Mouse (Mus musculus) forebrain, embryonic 10.5 days (tissue): ENCODE measurements around the gene Sh3bp4. TPM values are rescaled to one million over a fixed set of nuclear protein-coding genes. Genes with fewer than 3 reads are reported as not detected.

Experiments used
- DNase-seq: peaks from one replicate; pipeline ENCODE4 v3.0.0-alpha.2; 2017; ENCODE audit warnings: low spot score; ENCODE audit errors: extremely low spot score
- H3K27ac ChIP-seq: fragments of 300-500 bp; sonication (generic); 2 replicates; pipeline ENCODE4 v1.5.1; 2016; ENCODE audit warnings: mild to moderate bottlenecking
- H3K27me3 ChIP-seq: fragments of 300-500 bp; sonication (generic); 2 replicates; pipeline ENCODE4 v1.6.1; 2016; ENCODE audit warnings: mild to moderate bottlenecking; ENCODE audit not compliant: poor library complexity, severe bottlenecking
- H3K36me3 ChIP-seq: fragments of 300-500 bp; sonication (generic); replicated peaks from 2 replicates; pipeline ENCODE4 v1.6.1; 2016; ENCODE audit warnings: mild to moderate bottlenecking, moderate library complexity
- H3K4me1 ChIP-seq: fragments of 300-500 bp; sonication (generic); 2 replicates; pipeline ENCODE4 v1.6.1; 2016
- H3K4me3 ChIP-seq: fragments of 300-500 bp; sonication (generic); 2 replicates; pipeline ENCODE4 v1.5.1; 2016; ENCODE audit warnings: mild to moderate bottlenecking, moderate library complexity
- H3K9me3 ChIP-seq: fragments of 300-500 bp; sonication (generic); 2 replicates; pipeline ENCODE4 v1.6.1; 2016; ENCODE audit warnings: mild to moderate bottlenecking, moderate library complexity
- WGBS: fragments of 180-500 bp; shearing (Covaris S2); methylation state at CpG from one replicate; pipeline ENCODE4 v1.1.7; 2016; 5-methylcytosine and 5-hydroxymethylcytosine counted together
- polyA plus RNA-seq: library from polyadenylated mRNA; unstranded; fragments of >200 nt; fragmentation: Nextera tagmentation; extraction: Ambion mirVana; gene quantifications from 2 replicates; pipeline ENCODE4 v1.2.1, GENCODE M21; 2016

Sh3bp4 gene
- polyA plus RNA-seq, 1 experiment from 2014 or later = 28.7 TPM

DNA sequence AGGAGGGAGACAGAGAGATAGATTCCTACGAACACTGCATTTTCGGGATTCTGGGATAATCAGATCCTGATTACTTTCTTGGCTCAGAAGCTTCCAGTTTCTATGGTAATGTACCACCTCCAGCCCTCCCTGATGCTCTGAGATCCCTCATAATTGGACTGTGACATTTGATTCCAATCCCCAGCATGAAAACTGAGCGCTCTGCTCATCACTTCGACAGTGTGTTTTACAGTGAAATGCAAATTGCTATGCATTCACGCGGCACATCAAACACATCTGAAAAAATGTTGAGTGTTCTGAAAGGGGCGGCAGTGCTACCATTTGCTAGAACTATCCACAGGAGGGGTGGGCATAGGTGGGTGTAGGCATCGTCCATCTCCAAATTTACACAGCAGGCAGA, 24.8 kb upstream of the Sh3bp4 start:
- H3K36me3 ChIP-seq = no peaks in the 10 kb centered on the region
- 88% methylated on average over 8 of the region's 8 CpGs for WGBS
- no peak overlapping the region for H3K4me3 ChIP-seq
- H3K9me3 ChIP-seq = no peaks in the 10 kb centered on the region
- H3K4me1 ChIP-seq = peaks cover 6% of the 10 kb centered on the region; the same call in 1 of the 2 replicates
- H3K27me3 ChIP-seq = no peaks in the 10 kb centered on the region
- DNase-seq = no peak
- no peak overlapping the region for H3K27ac ChIP-seq

DNA sequence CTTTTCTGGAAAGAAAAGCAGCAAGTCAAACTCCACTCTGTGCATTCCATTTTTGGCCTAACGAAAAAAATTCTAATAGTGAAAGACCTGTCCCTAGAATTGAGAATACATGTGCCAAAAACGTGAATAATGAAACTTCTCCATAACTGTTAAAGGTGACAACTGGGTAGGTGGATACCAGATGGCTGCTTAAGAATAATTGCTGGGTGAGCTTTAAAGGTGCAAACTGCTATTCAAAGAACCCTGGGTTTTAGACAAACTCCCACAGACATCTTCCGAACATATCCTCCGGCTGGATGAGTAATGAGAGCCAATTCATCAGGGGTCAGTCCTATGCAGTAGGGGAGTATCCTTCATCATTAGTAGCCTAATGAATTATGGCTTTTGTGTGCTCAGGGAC, 20.7 kb upstream of the Sh3bp4 start:
- Histone ChIP-seq H3K27ac (no peak overlapping the region), H3K4me3 (no peak overlapping the region), H3K4me1 (peaks cover 6% of the 10 kb centered on the region; the same call in 1 of the 2 replicates), H3K9me3 (no peaks in the 10 kb centered on the region), H3K36me3 (no peaks in the 10 kb centered on the region), H3K27me3 (no peaks in the 10 kb centered on the region)
- no peak for DNase-seq
- WGBS = 94% methylated on average over 4 of the region's 4 CpGs

DNA sequence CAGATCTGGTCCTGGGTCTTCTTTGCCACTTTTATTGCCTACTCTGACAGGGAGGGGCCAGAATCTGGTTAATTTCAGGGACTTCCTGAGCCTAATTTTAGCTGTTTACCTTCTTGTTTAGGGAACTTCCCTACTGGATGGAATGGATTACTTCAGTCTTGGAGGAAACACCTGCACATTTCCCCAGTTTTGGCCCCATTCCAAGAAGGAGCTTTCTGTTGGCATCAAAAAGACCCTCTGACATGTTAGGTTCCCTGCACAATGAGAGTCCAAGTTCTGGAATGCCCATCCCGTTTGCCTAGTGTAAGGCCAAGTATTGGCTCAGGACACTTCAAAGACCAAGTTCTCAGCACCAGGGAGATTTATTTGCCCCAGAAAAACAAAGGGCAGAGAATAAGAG, 14.0 kb upstream of the Sh3bp4 start:
- Histone ChIP-seq H3K36me3 (no peaks in the 10 kb centered on the region), H3K4me1 (no peaks in the 10 kb centered on the region), H3K4me3 (no peak overlapping the region), H3K27me3 (no peaks in the 10 kb centered on the region), H3K27ac (no peak overlapping the region), H3K9me3 (peaks cover 6% of the 10 kb centered on the region; the same call in 1 of the 2 replicates)
- WGBS = 70% methylated on average over 1 of the region's 1 CpGs
- DNase-seq = no peak

DNA sequence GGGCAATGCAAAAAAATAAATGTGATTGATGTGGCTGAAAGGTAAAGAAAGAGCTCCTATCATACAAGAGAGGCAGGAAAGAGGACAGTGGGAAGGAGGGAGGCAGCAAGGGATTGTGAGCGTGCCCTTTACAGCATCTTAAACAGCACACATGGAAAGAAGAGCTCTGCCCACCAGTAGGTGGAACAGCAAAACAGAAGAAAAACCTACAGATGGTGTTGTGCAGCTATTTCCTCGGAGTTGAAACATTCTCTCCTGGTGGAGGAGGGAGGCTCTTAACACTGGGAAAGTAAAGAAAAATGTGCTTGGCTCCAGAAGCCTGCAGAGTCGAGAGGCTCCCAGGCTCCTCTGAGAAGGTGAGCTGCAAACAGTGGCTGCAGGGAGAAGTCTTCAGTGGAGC, 12.8 kb upstream of the Sh3bp4 start:
- no peak overlapping the region for H3K4me3 ChIP-seq
- H3K27me3 ChIP-seq = no peaks in the 10 kb centered on the region
- peaks cover 6% of the 10 kb centered on the region; the same call in 1 of the 2 replicates for H3K9me3 ChIP-seq
- H3K36me3 ChIP-seq = no peaks in the 10 kb centered on the region
- no peak for DNase-seq
- 84% methylated on average over 3 of the region's 3 CpGs for WGBS
- no peaks in the 10 kb centered on the region for H3K4me1 ChIP-seq
- no peak overlapping the region for H3K27ac ChIP-seq

DNA sequence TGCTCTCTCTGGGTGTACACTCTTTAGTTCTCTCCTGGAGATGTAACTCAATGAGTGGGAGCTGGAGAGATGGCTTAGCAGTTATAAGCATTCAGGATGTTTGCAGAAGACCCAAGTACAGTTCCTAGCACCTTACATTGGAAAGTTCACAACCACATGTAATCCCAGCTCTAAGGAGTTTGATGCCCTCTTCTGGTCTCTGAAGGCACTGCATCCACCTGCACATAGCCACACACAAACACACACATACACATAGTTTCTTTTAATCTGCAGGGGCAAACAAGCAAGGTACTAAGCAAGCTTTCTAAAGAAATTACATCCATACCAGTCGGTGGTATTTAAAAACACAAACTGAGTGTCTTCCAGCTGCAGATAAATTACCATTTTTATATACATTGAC, 12.2 kb upstream of the Sh3bp4 start:
- 97% methylated on average over 1 of the region's 1 CpGs for WGBS
- Histone ChIP-seq H3K4me3 (no peak overlapping the region), H3K9me3 (peaks cover 6% of the 10 kb centered on the region; the same call in 1 of the 2 replicates), H3K27me3 (no peaks in the 10 kb centered on the region), H3K27ac (no peak overlapping the region), H3K4me1 (no peaks in the 10 kb centered on the region), H3K36me3 (no peaks in the 10 kb centered on the region)
- DNase-seq = no peak

DNA sequence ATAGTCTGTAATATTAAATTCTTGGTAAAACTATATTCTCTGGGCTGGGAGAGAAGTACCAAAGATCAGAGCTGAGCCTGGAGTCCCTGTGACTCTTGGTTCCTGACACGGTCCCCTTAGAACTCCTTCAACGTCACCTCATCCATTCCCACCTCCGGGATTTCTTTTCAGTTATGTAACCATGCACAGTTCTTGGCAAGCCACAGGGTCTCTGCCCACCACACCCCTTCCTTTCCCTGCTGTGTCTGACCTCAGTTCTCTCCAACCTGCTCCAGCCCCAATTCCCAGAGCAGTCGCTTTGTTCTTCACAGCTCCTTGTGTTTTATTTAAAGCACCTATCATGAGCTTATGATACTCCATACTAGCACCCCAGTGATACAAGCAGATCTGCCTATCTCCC, 7.2 kb upstream of the Sh3bp4 start:
- H3K36me3 ChIP-seq = no peaks in the 10 kb centered on the region
- H3K27me3 ChIP-seq = no peaks in the 10 kb centered on the region
- no peak overlapping the region for H3K4me3 ChIP-seq
- H3K9me3 ChIP-seq = peaks cover 1% of the 10 kb centered on the region; the same call in 1 of the 2 replicates
- no peak for DNase-seq
- 89% methylated on average over 4 of the region's 4 CpGs for WGBS
- no peak overlapping the region for H3K27ac ChIP-seq
- H3K4me1 ChIP-seq = no peaks in the 10 kb centered on the region

- H3K9me3 ChIP-seq = no peaks in the 10 kb centered on the region
- H3K4me3 ChIP-seq = no peak overlapping the region
- H3K27me3 ChIP-seq = no peaks in the 10 kb centered on the region
- peaks cover 4% of the 10 kb centered on the region for H3K4me1 ChIP-seq
- no peak for DNase-seq
- H3K27ac ChIP-seq = no peak overlapping the region
- 89% methylated on average over 3 of the region's 3 CpGs for WGBS
- H3K36me3 ChIP-seq = no peaks in the 10 kb centered on the region
These were observed 6.4 kb upstream of the Sh3bp4 start for GRCm38 (mm10) chr1:89063800-89064199.

- H3K4me1 ChIP-seq = peaks cover 47% of the 10 kb centered on the region
- WGBS = 63% methylated on average over 5 of the region's 5 CpGs
These were observed 1.4 kb upstream of the Sh3bp4 start for GRCm38 (mm10) chr1:89068812-89069211.

GRCm38 (mm10) chr1:89069479-89070102, 624 bp upstream of the Sh3bp4 start:
- H3K27me3 ChIP-seq = no peaks in the 10 kb centered on the region
- no peaks in the 10 kb centered on the region for H3K9me3 ChIP-seq
- H3K4me3 ChIP-seq = peak overlapping the region; percentile 93
- H3K4me1 ChIP-seq = peaks cover 55% of the 10 kb centered on the region
- DNase-seq = no peak
- WGBS = 3% methylated on average over 25 of the region's 25 CpGs
- peak overlapping the region; percentile 96 for H3K27ac ChIP-seq
- H3K36me3 ChIP-seq = peaks cover 4% of the 10 kb centered on the region; the same call in 1 of the 2 replicates

More at GRCm38 (mm10) chr1:89068812-89069211, 1.4 kb upstream of the Sh3bp4 start:
- H3K4me3 ChIP-seq = no peak overlapping the region
- DNase-seq = no peak
- peaks cover 1% of the 10 kb centered on the region; the same call in 1 of the 2 replicates for H3K36me3 ChIP-seq
- no peaks in the 10 kb centered on the region for H3K27me3 ChIP-seq
- H3K27ac ChIP-seq = peak overlapping the region; percentile 96
- no peaks in the 10 kb centered on the region for H3K9me3 ChIP-seq

GRCm38 (mm10) chr1:89070871-89071361, 701 bp downstream of the Sh3bp4 start:
- Histone ChIP-seq H3K4me1 (peaks cover 68% of the 10 kb centered on the region), H3K36me3 (peaks cover 4% of the 10 kb centered on the region; the same call in 1 of the 2 replicates), H3K27ac (peak overlapping the region; percentile 96), H3K4me3 (peak overlapping the region; percentile 93), H3K27me3 (no peaks in the 10 kb centered on the region), H3K9me3 (no peaks in the 10 kb centered on the region)
- WGBS = 1% methylated on average over 28 of the region's 28 CpGs
- DNase-seq = peak; percentile 67

DNA sequence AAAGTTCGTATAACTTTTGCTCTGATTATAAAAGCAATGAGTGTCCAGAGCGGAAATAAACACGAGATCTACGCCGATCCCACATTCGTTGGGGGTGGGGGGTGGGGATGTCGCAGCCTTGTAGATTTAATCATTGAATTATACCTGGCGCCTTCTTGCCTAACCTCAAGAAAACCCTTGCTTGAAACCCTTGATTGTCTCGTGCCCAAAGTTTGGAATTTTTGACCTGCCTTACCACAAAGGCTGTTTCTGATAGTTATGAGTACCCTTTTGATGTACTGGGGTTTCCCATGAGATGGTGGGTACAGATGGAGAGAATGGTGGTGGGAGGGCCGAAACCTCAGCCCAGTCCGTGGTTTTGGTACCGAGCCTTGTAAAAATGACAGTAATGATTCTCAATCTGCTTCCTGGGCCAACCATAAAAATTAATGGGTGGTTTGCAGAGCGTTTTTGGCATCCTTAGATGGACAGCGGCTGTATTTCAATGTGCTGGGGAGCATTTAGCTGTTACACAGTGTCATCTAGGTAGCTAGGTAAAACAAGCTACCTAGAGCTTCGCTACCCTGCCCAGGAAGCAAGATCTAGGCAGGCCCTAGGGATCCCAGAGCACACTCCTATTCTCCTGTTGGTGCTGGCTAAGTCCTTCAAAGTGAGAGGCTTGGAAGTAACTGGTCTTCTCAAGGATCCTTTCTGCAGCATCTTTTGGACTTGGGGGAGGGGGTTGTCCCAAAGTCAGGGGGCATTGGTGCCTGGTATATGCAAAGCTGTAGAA, 1.3 kb downstream of the Sh3bp4 start:
- H3K27ac ChIP-seq = peak overlapping the region; percentile 96
- peak overlapping the region; percentile 93 for H3K4me3 ChIP-seq
- no peaks in the 10 kb centered on the region for H3K9me3 ChIP-seq
- DNase-seq = no peak
- H3K27me3 ChIP-seq = no peaks in the 10 kb centered on the region
- 3% methylated on average over 15 of the region's 15 CpGs for WGBS
- H3K4me1 ChIP-seq = peaks cover 75% of the 10 kb centered on the region
- H3K36me3 ChIP-seq = peaks cover 4% of the 10 kb centered on the region; the same call in 1 of the 2 replicates

DNA sequence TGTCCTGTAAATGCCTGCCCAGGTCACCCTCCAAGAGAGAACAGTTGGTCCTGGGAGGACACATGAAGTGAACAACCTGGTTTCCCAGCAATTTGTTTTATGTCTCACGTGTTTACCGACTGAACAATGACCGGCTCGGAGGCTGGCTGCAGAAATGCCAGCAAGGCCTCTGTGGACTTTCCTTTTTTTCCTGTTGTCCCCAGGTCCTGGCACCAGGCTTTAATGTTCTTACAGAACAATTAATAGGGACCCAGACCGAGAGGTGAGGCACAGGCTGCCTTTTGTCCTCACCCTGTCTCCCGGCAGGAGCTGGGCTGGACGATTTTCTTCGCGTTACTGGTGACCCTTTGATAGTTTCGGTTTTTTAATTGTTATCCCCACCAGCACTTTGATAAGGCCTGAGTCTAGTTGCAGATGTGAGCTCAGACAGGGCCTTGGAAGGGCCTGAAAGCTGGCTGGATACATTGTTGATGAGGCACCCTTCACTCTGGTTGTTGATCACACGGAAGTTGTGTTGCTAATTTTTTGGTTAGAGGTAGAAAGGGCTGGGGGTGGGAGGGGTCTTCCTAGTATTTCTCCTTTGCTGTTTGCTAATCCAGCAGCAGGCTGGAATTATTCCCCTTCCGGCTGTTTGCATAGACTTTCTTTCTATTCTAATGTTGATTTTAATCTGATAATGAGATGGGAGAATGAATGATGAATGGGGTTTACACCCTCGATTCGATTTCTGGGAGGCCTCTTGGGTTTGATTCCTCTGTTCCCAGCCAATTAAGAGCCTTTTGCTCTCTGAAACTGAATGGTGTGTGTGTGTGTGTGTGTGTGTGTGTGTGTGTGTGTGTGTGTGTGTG, 2.2 kb downstream of the Sh3bp4 start:
- Histone ChIP-seq H3K4me1 (peaks cover 83% of the 10 kb centered on the region), H3K27me3 (no peaks in the 10 kb centered on the region), H3K27ac (peak overlapping the region; percentile 96), H3K36me3 (peaks cover 4% of the 10 kb centered on the region; the same call in 1 of the 2 replicates), H3K4me3 (peak overlapping the region; percentile 93), H3K9me3 (no peaks in the 10 kb centered on the region)
- 3% methylated on average over 14 of the region's 14 CpGs for WGBS
- peak; percentile 56 for DNase-seq
